In the genomic region with DNA sequence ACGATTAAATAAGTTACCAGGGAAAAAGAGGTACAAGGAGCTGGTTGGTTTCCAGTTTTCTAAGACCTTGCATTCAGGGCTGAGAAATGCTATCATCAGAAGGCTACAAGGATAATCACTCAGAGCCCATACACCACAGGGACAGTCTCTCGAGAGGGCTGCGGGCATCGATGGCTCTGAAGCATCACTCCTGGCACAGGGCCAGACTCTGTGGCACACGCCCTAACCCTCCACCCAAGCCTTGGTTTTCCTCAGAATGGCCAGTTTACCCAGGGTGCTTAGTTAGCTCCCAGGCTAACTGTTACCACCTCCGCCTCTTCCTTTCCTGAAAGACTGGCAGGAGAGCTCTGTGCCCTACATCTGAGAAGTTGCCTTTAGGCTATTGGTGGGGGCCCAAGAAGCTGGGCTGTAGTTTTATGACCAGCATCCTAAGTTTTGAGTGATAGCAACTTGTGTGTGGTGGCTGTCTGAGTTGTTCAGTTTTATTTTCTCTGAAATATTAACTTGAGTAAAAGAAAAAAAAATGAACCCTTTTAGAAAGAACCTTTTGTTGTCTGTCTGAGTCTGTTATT, we compare ENCODE assay signal across 10 mouse cellular contexts. TPM values are rescaled to one million over a fixed set of nuclear protein-coding genes. Genes with fewer than 3 reads are reported as not detected.
A peak's percentile ranks its signal among the peaks of the same experiment; 100 is the strongest.
DNase-seq lines count a peak whose midpoint lies in the region; ATAC-seq and TF ChIP-seq lines count a peak whose summit lies in the region.
"Had no signal": no experiment of that assay in that cellular context is flagged by ENCODE, and none has a peak within 500 bp of the region (broad histone marks: within the 10 kb centered on the region; RNA-seq: fewer than 3 reads in every experiment).

No protein-coding gene starts in this region.

- no peak for TF ChIP-seq CTCF in liver, embryonic 14.5 days (IDR thresholded peaks at IDR 0.05; ENCODE audit: low read depth)
- TF ChIP-seq CTCF in stomach, postnatal 0 days (IDR thresholded peaks at IDR 0.05; ENCODE audit: low read depth) = no peak

- H3K27me3 ChIP-seq in liver, embryonic 14.5 days (ENCODE audit: control insufficient read depth, insufficient read depth, low read length) = no peaks in the 10 kb centered on the region
- no peaks in the 10 kb centered on the region for H3K27me3 ChIP-seq in stomach, postnatal 0 days (ENCODE audit: control insufficient read depth, insufficient read depth, low read length)

- H3K9ac ChIP-seq in liver, embryonic 14.5 days (replicated peaks) = no peak overlapping the region
- no peak overlapping the region for H3K9ac ChIP-seq in stomach, postnatal 0 days (ENCODE audit: low read length)

- no peak overlapping the region for H3K27ac ChIP-seq in liver, embryonic 14.5 days
- no peak overlapping the region for H3K27ac ChIP-seq in stomach, postnatal 0 days (replicated peaks)

- intact Hi-C loops in heart, postnatal 36 days (cut with DNase I) = no loop called here

- H3K4me3 ChIP-seq in liver, embryonic 14.5 days (ENCODE audit: insufficient read depth in 1 of 2, low read depth in 2 of 2, low read length in 2 of 2) = no peak overlapping the region
- H3K4me3 ChIP-seq in stomach, postnatal 0 days (ENCODE audit: low read depth, low read length) = no peak overlapping the region
- H3K4me3 ChIP-seq: erythroblast, embryonic 14.5 days had no signal

- ATAC-seq in liver, embryonic 14.5 days (ENCODE audit: insufficient read depth) = peak; percentile 33; the same call in 1 of the 2 replicates
- 0 out of 2 replicates have a peak, but pooled peaks have one; percentile 21 for ATAC-seq in stomach, postnatal 0 days (ENCODE audit: low FRiP score, low TSS enrichment)
- ATAC-seq in activated CD4-positive, CD25-positive, alpha-beta regulatory T cell, adult 4 months = no peak

- DNase-seq in cerebellum, postnatal 10 days = peak; percentile 34 to 49
- no peak for DNase-seq in cerebellum, adult 11-12 months
- peak; percentile 41 for DNase-seq in retina, postnatal 1 day
- DNase-seq in retina, embryonic 14.5 days (ENCODE audit: low spot score) = no peak
- no peak for DNase-seq in liver, embryonic 14.5 days (ENCODE audit: low read depth in 3 of 3, low spot score in 3 of 3)
- DNase-seq in stomach, postnatal 0 days (ENCODE audit: low spot score) = peak; percentile 26
- no peak for DNase-seq in heart, postnatal 36 days
- DNase-seq: thymus, postnatal 36 days had no signal

- WGBS in liver, embryonic 14.5 days (ENCODE audit: insufficient replicate concordance) = 52% methylated on average over 6 of the region's 6 CpGs
- 53% methylated on average over 6 of the region's 6 CpGs for WGBS in stomach, postnatal 0 days

- H3K9me3 ChIP-seq in liver, embryonic 14.5 days (ENCODE audit: control insufficient read depth, low read length) = no peaks in the 10 kb centered on the region
- no peaks in the 10 kb centered on the region for H3K9me3 ChIP-seq in stomach, postnatal 0 days (ENCODE audit: control insufficient read depth, low read length)

- no peak for TF ChIP-seq EP300 in liver, embryonic 14.5 days (IDR thresholded peaks at IDR 0.05; ENCODE audit: low read depth)
- TF ChIP-seq EP300 in stomach, postnatal 0 days (optimal IDR thresholded peaks at IDR 0.05) = no peak

- peaks cover 15 to 26% of the 10 kb centered on the region in 2 experiments for H3K4me1 ChIP-seq in liver, embryonic 14.5 days (replicated peaks; ENCODE audit: control insufficient read depth in 2 of 2, insufficient read depth in 2 of 2, low read length in 1 of 2)
- 0 out of 2 replicates have a peak, but pooled peaks cover 4% of the 10 kb centered on the region for H3K4me1 ChIP-seq in stomach, postnatal 0 days (replicated peaks; ENCODE audit: control insufficient read depth, insufficient read depth)

- no peak overlapping the region for H3K4me2 ChIP-seq in liver, embryonic 14.5 days (ENCODE audit: low read depth)
- no peak overlapping the region for H3K4me2 ChIP-seq in stomach, postnatal 0 days (replicated peaks; ENCODE audit: low read depth)

- no peaks in the 10 kb centered on the region for H3K36me3 ChIP-seq in liver, embryonic 14.5 days (replicated peaks; ENCODE audit: control insufficient read depth, insufficient read depth, low read depth)
- H3K36me3 ChIP-seq in stomach, postnatal 0 days (ENCODE audit: control insufficient read depth, insufficient read depth, low read length) = no peaks in the 10 kb centered on the region

RNA-seq across cellular contexts. Expression of a gene that starts 57.9 kb away (rescaled TPM):
- 3.7 and 4.7 TPM in 2 replicates for polyA plus RNA-seq in liver, embryonic 14.5 days (2012; rRNA removed)
- polyA plus RNA-seq in liver, embryonic 14.5 days (2014; fragmentation: Nextera tagmentation; extraction: Ambion mirVana) = 6.3 and 9.0 TPM in 2 replicates
- polyA plus RNA-seq in stomach, postnatal 0 days (2015; fragmentation: Nextera tagmentation; extraction: Ambion mirVana) = 16.2 and 16.5 TPM in 2 replicates
- polyA plus RNA-seq in activated CD4-positive, CD25-positive, alpha-beta regulatory T cell, adult 4 months (2017; shearing (Covaris generic)) = 10 to 100 TPM; 35.4 to 39.4 TPM
- 10 to 100 TPM; 20.6 to 23.0 TPM for total RNA-seq in heart, postnatal 36 days (2021)

Comparison
In these comparisons a context has a peak if more than half of its experiments do, and no peak if none do; other contexts are left out.
1. DNase-seq: peak in cerebellum, postnatal 10 days (2 of 2), retina, postnatal 1 day (single experiment) and stomach, postnatal 0 days (single experiment); none in cerebellum, adult 11-12 months (single experiment), retina, embryonic 14.5 days (single experiment), liver, embryonic 14.5 days (0 of 3) and heart, postnatal 36 days (0 of 2).